Mouse (Mus musculus) MEL (cell line): ENCODE measurements at regions not wholly inside any gene's neighbourhood (a gene's known extent, or its start where the extent isn't known, plus 50 kb on each side); places are given as distances from the start of the nearest gene placed in this dataset.

Source experiments
- DNase-seq: peaks from one replicate; pipeline ENCODE4 v3.0.0; 2011; ENCODE audit warnings: low read depth, low spot score
- H3K27ac ChIP-seq: 2 replicates; pipeline ENCODE4 v1.5.1; 2012; ENCODE audit warnings: low read depth, mild to moderate bottlenecking, control low read depth, low read length, moderate library complexity; ENCODE audit not compliant: control insufficient read depth
- H3K27me3 ChIP-seq, 2 experiments: fragments of 150-350 bp in 1 of 2; sonication (generic) in 1 of 2; 2 replicates each; pipeline ENCODE4 v1.6.1; 2012; ENCODE audit warnings: low read length in 2 of 2, mild to moderate bottlenecking in 2 of 2, improper control_type of control experiment in 1 of 2, moderate library complexity in 1 of 2; ENCODE audit not compliant: insufficient read depth in 2 of 2, control insufficient read depth in 1 of 2
- H3K36me3 ChIP-seq, 2 experiments: 2 replicates each; pipeline ENCODE4 v1.6.1; 2012 to 2014; ENCODE audit warnings: low read length in 2 of 2, improper control_type of control experiment in 1 of 2, inconsistent platforms in 1 of 2, mild to moderate bottlenecking in 1 of 2; ENCODE audit not compliant: insufficient read depth in 2 of 2, control insufficient read depth in 1 of 2
- H3K4me1 ChIP-seq, 2 experiments: fragments of 150-350 bp in 1 of 2; sonication (generic) in 1 of 2; 2 replicates each; pipeline ENCODE4 v1.6.1; 2012; ENCODE audit warnings: low read length in 2 of 2, improper control_type of control experiment in 1 of 2, mild to moderate bottlenecking in 1 of 2; ENCODE audit not compliant: insufficient read depth in 2 of 2, control insufficient read depth in 1 of 2
- H3K4me3 ChIP-seq, 2 experiments: fragments of 150-350 bp in 1 of 2; sonication (generic) in 1 of 2; 2 replicates each; pipeline ENCODE4 v1.5.1; 2012; ENCODE audit warnings: low read depth in 2 of 2, low read length in 2 of 2, mild to moderate bottlenecking in 2 of 2, moderate library complexity in 2 of 2, control low read depth in 1 of 2, improper control_type of control experiment in 1 of 2; ENCODE audit not compliant: control insufficient read depth in 1 of 2, insufficient read depth in 1 of 2
- H3K79me2 ChIP-seq: 2 replicates; pipeline ENCODE4 v1.6.1; 2012; ENCODE audit warnings: mild to moderate bottlenecking, low read length, moderate library complexity; ENCODE audit not compliant: control insufficient read depth, poor library complexity, insufficient read depth
- H3K9ac ChIP-seq: 2 replicates; pipeline ENCODE4 v1.6.1; 2012; ENCODE audit warnings: low read depth, mild to moderate bottlenecking, control low read depth, low read length, moderate library complexity; ENCODE audit not compliant: control insufficient read depth, poor library complexity, severe bottlenecking
- H3K9me3 ChIP-seq: fragments of 150-350 bp; sonication (generic); replicated peaks from 2 replicates; pipeline ENCODE4 v1.6.1; 2012; ENCODE audit warnings: mild to moderate bottlenecking, low read length, improper control_type of control experiment, moderate library complexity; ENCODE audit not compliant: insufficient read depth
- BHLHE40 ChIP-seq: IDR thresholded peaks from 2 replicates; pipeline ENCODE4 v1.6.1; 2012; ENCODE audit warnings: low read depth, mild to moderate bottlenecking, inconsistent platforms, low read length, improper control_type of control experiment, borderline replicate concordance
- CHD1 ChIP-seq: IDR thresholded peaks from 2 replicates; pipeline ENCODE4 v1.6.1; 2012; ENCODE audit warnings: low read depth, mild to moderate bottlenecking, inconsistent platforms, low read length, improper control_type of control experiment
- CHD2 ChIP-seq: IDR thresholded peaks from 2 replicates; pipeline ENCODE4 v1.6.1; 2011; ENCODE audit warnings: low read length, improper control_type of control experiment
- E2F4 ChIP-seq: IDR thresholded peaks from 2 replicates; pipeline ENCODE4 v1.6.1; 2011; ENCODE audit warnings: low read depth, low read length, improper control_type of control experiment, borderline replicate concordance
- EP300 ChIP-seq, 2 experiments: IDR thresholded peaks; 2 replicates each; pipeline ENCODE4 v1.6.1; 2011; ENCODE audit warnings: improper control_type of control experiment in 2 of 2, low read length in 2 of 2, low read depth in 1 of 2, mild to moderate bottlenecking in 1 of 2
- ETS1 ChIP-seq: IDR thresholded peaks from 2 replicates; pipeline ENCODE4 v1.6.1; 2012; ENCODE audit warnings: low read depth, mild to moderate bottlenecking, inconsistent platforms, low read length, improper control_type of control experiment, moderate library complexity
- GABPA ChIP-seq: IDR thresholded peaks from 2 replicates; pipeline ENCODE4 v1.6.1; 2012; ENCODE audit warnings: low read depth, mild to moderate bottlenecking, inconsistent platforms, low read length, improper control_type of control experiment, moderate library complexity
- HCFC1 ChIP-seq: IDR thresholded peaks from 2 replicates; pipeline ENCODE4 v1.6.1; 2012; ENCODE audit warnings: low read depth, mild to moderate bottlenecking, inconsistent platforms, low read length, improper control_type of control experiment, moderate library complexity
- JUND ChIP-seq: IDR thresholded peaks from 2 replicates; pipeline ENCODE4 v1.6.1; 2011; ENCODE audit warnings: low read depth, mild to moderate bottlenecking, improper control_type of control experiment, low read length
- KAT2A ChIP-seq: conservative IDR thresholded peaks from 2 replicates; pipeline ENCODE4 v1.6.1; 2012; ENCODE audit warnings: low read depth, low read length, improper control_type of control experiment, inconsistent platforms
- MAX ChIP-seq: IDR thresholded peaks from 2 replicates; pipeline ENCODE4 v1.6.1; 2011; ENCODE audit warnings: low read length, improper control_type of control experiment
- MAZ ChIP-seq: IDR thresholded peaks from 2 replicates; pipeline ENCODE4 v1.6.1; 2012; ENCODE audit warnings: low read depth, mild to moderate bottlenecking, inconsistent platforms, low read length, improper control_type of control experiment
- MXI1 ChIP-seq: IDR thresholded peaks from 2 replicates; pipeline ENCODE4 v1.6.1; 2011; ENCODE audit warnings: mild to moderate bottlenecking, low read depth, low read length, improper control_type of control experiment
- MYB ChIP-seq: IDR thresholded peaks from 2 replicates; pipeline ENCODE4 v1.6.1; 2011; ENCODE audit warnings: mild to moderate bottlenecking, low read depth, low read length, improper control_type of control experiment
- MYC ChIP-seq: IDR thresholded peaks from 2 replicates; pipeline ENCODE4 v1.6.1; 2011; ENCODE audit warnings: low read depth, mild to moderate bottlenecking, low read length, improper control_type of control experiment, moderate library complexity
- POLR2A ChIP-seq, 2 experiments: IDR thresholded peaks; 2 replicates each; pipeline ENCODE4 v1.6.1; 2011 to 2012; ENCODE audit warnings: low read length in 2 of 2, mild to moderate bottlenecking in 2 of 2, control low read depth in 1 of 2, improper control_type of control experiment in 1 of 2, low read depth in 1 of 2, moderate library complexity in 1 of 2; ENCODE audit not compliant: control insufficient read depth in 1 of 2, insufficient read depth in 1 of 2, poor library complexity in 1 of 2
- POLR2AphosphoS2 ChIP-seq: IDR thresholded peaks from 2 replicates; pipeline ENCODE4 v1.6.1; 2011; ENCODE audit warnings: low read length, improper control_type of control experiment
- UBTF ChIP-seq: IDR thresholded peaks from 2 replicates; pipeline ENCODE4 v1.6.1; 2012; ENCODE audit warnings: low read depth, mild to moderate bottlenecking, inconsistent platforms, low read length, improper control_type of control experiment, moderate library complexity, borderline replicate concordance; ENCODE audit not compliant: insufficient read depth
- USF2 ChIP-seq, 2 experiments: IDR thresholded peaks; 2 replicates each; pipeline ENCODE4 v1.6.1; 2011 to 2012; ENCODE audit warnings: improper control_type of control experiment in 2 of 2, low read length in 2 of 2, borderline replicate concordance in 1 of 2, inconsistent platforms in 1 of 2, low read depth in 1 of 2, mild to moderate bottlenecking in 1 of 2; ENCODE audit not compliant: insufficient read depth in 1 of 2
- ZC3H11A ChIP-seq: IDR thresholded peaks from 2 replicates; pipeline ENCODE4 v1.6.1; 2012; ENCODE audit warnings: low read depth, mild to moderate bottlenecking, inconsistent platforms, low read length, improper control_type of control experiment
- ZNF384 ChIP-seq: IDR thresholded peaks from 2 replicates; pipeline ENCODE4 v1.6.1; 2012; ENCODE audit warnings: low read depth, mild to moderate bottlenecking, inconsistent platforms, low read length, improper control_type of control experiment

- Histone ChIP-seq H3K9ac (no peak overlapping the region), H3K4me1 (no peaks in the 10 kb centered on the region), H3K27ac (no peak overlapping the region), H3K9me3 (no peaks in the 10 kb centered on the region), H3K27me3 (no peaks in the 10 kb centered on the region), H3K79me2 (no peaks in the 10 kb centered on the region), H3K36me3 (no peaks in the 10 kb centered on the region), H3K4me3 (no peak overlapping the region)
- DNase-seq: no peak
- TF ChIP-seq MXI1: no peak
- no peak for TF ChIP-seq MAZ
- no peak for TF ChIP-seq CHD2
- no peak for TF ChIP-seq JUND
- TF ChIP-seq BHLHE40: no peak
Observed at GRCm38 (mm10) chr1:119221901-119222300, 168.5 kb upstream of the Gli2 start.

DNA sequence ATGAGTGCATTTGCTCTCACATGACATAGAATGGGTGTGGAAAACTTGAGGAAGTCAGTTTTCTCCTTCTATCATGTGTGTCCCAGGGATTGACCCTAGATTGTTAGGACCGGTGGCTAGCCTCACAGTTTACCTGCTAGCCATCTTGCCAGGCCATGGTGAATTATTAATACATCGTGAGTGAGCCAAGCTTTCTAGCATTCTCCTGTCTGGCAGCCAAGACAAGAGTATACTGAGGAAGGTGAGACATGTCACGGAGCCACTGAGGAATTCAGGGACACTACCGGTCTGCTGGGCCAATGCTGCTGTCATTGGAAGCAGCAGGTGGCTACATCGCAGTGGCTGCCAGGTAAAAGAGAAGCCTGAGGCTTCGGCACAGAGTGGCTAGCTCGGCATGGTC is 167.6 kb upstream of the Gli2 start:
- TF ChIP-seq POLR2A (IDR thresholded peaks at IDR 0.05; ENCODE audit: control insufficient read depth in 1 of 2, insufficient read depth in 1 of 2, low read depth in 1 of 2, low read length in 2 of 2, poor library complexity in 1 of 2): no peak
- no peak for TF ChIP-seq UBTF
- no peak for TF ChIP-seq MYB
- no peak overlapping the region for H3K9ac ChIP-seq
- no peaks in the 10 kb centered on the region for H3K36me3 ChIP-seq
- H3K4me1 ChIP-seq: no peaks in the 10 kb centered on the region
- no peaks in the 10 kb centered on the region for H3K9me3 ChIP-seq
- H3K27me3 ChIP-seq: no peaks in the 10 kb centered on the region
- no peak overlapping the region for H3K4me3 ChIP-seq
- H3K27ac ChIP-seq: no peak overlapping the region
- H3K79me2 ChIP-seq: no peaks in the 10 kb centered on the region
- no peak for DNase-seq

DNA sequence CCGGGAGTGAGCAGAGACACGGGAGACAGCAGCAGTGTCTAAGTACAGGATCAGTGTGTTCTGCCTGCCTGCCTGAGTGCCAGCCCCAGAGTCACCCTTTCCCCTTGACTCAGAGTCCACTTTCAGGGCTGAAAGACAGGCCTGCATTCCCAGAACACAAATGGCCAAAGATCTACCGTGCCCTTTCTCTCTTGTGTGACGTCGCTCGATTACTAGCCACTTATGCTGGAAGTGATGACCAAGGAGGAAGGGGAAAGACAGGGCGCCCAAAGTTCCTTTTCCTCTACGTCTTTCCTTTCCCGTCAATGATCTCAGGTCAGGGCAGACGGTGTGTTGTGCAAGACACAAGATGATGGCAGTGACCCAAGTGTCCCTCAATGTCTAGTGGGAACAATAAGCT is 166.4 kb upstream of the Gli2 start:
- TF ChIP-seq MYC: no peak
- TF ChIP-seq MAX: no peak
- no peak for TF ChIP-seq EP300 (IDR thresholded peaks at IDR 0.05; ENCODE audit: low read depth in 1 of 2, low read length in 2 of 2)
- no peak for TF ChIP-seq ZNF384
- TF ChIP-seq UBTF: no peak
- no peak for TF ChIP-seq MXI1
- no peak for TF ChIP-seq HCFC1
- TF ChIP-seq E2F4: no peak
- no peak for TF ChIP-seq GABPA
- no peak for TF ChIP-seq CHD1
- no peak for TF ChIP-seq KAT2A
- TF ChIP-seq USF2 (IDR thresholded peaks at IDR 0.05; ENCODE audit: borderline replicate concordance in 1 of 2, insufficient read depth in 1 of 2, low read depth in 1 of 2, low read length in 2 of 2): no peak
- TF ChIP-seq MYB: no peak
- no peak for TF ChIP-seq ZC3H11A
- TF ChIP-seq BHLHE40: no peak
- TF ChIP-seq POLR2AphosphoS2: no peak
- no peak for TF ChIP-seq ETS1
- TF ChIP-seq, all 39 proteins: peak for 0
- H3K27me3 ChIP-seq: no peaks in the 10 kb centered on the region
- H3K9ac ChIP-seq: no peak overlapping the region
- H3K36me3 ChIP-seq: no peaks in the 10 kb centered on the region
- no peak overlapping the region for H3K4me3 ChIP-seq
- no peak overlapping the region for H3K27ac ChIP-seq
- no peak for DNase-seq
- no peaks in the 10 kb centered on the region for H3K4me1 ChIP-seq
- no peaks in the 10 kb centered on the region for H3K79me2 ChIP-seq
- no peaks in the 10 kb centered on the region for H3K9me3 ChIP-seq
